Mouse (Mus musculus): ENCODE measurements around the gene Krt35.

DNA sequence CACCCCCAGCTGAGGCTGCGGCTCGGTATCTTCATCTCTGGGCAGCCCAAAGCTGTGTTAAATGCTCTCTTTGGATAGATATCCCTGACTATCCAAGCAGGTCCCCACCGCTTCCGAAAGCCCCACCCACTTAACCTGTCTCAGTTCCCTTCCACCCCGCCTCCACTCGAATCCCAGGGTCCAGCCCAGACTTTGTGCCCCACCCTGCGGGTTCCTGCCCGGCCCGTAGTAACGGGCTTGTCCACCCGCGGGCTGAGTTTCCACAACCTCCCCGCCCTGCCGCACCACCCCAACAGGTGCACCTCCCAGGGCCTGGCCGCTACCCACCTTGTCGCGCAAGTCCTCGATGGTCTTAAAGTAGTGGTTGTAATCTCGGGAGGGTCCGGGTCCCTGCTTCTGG is 49.1 kb upstream of the Krt35 start:
- TF ChIP-seq CTCF (IDR thresholded peaks at IDR 0.05; ENCODE audit: low read depth) (no peak), EP300 (IDR thresholded peaks at IDR 0.05; ENCODE audit: low read depth) (no peak)
